Mouse (Mus musculus) cerebellum, adult 2 months (tissue): Measurements from ENCODE around the gene Polm. TPM values are rescaled to one million over a fixed set of nuclear protein-coding genes. Genes with fewer than 3 reads are reported as not detected.

Experiments
- DNase-seq, 2 experiments: peaks; one replicate each; pipeline ENCODE4 v3.0.0; 2021
- H3K27ac ChIP-seq: fragments of 200-500 bp; 2 replicates; pipeline ENCODE4 v1.5.1; 2012; ENCODE audit warnings: low read length, control low read depth, inconsistent platforms; ENCODE audit not compliant: insufficient read depth
- H3K27me3 ChIP-seq: fragments of 200-500 bp; 2 replicates; pipeline ENCODE4 v1.6.1; 2012; ENCODE audit warnings: inconsistent platforms, mild to moderate bottlenecking, low read length, moderate library complexity; ENCODE audit not compliant: control insufficient read depth, insufficient read depth
- H3K4me1 ChIP-seq: fragments of 200-500 bp; 2 replicates; pipeline ENCODE4 v1.6.1; 2011; ENCODE audit warnings: low read length; ENCODE audit not compliant: control insufficient read depth, insufficient read depth
- H3K4me3 ChIP-seq: fragments of 200-500 bp; replicated peaks from 2 replicates; pipeline ENCODE3; 2011; ENCODE audit warnings: mild to moderate bottlenecking, low read depth, low read length, control low read depth; ENCODE audit not compliant: insufficient read depth
- CTCF ChIP-seq: fragments of 200-500 bp; IDR thresholded peaks from 2 replicates; pipeline ENCODE4 v1.5.1; 2011; ENCODE audit warnings: low read depth, mild to moderate bottlenecking, control low read depth, low read length, moderate library complexity, borderline replicate concordance; ENCODE audit not compliant: insufficient read depth
- POLR2A ChIP-seq: fragments of 200-500 bp; IDR thresholded peaks from 2 replicates; pipeline ENCODE4 v1.6.1; 2011; ENCODE audit warnings: low read length, control low read depth, borderline replicate concordance; ENCODE audit not compliant: insufficient read depth
- WGBS: fragments of 180-500 bp; shearing (Covaris S2); methylation state at CpG from one replicate; pipeline ENCODE4 v1.1.7; 2018; 5-methylcytosine and 5-hydroxymethylcytosine counted together
- polyA plus RNA-seq: library from polyadenylated mRNA; depleted of rRNA; stranded (reverse); fragments of >200 nt; gene quantifications from 2 replicates; pipeline ENCODE4 v1.2.3, GENCODE M21; 2012

Polm gene
- polyA plus RNA-seq, 1 experiment: 15.0 TPM

DNA sequence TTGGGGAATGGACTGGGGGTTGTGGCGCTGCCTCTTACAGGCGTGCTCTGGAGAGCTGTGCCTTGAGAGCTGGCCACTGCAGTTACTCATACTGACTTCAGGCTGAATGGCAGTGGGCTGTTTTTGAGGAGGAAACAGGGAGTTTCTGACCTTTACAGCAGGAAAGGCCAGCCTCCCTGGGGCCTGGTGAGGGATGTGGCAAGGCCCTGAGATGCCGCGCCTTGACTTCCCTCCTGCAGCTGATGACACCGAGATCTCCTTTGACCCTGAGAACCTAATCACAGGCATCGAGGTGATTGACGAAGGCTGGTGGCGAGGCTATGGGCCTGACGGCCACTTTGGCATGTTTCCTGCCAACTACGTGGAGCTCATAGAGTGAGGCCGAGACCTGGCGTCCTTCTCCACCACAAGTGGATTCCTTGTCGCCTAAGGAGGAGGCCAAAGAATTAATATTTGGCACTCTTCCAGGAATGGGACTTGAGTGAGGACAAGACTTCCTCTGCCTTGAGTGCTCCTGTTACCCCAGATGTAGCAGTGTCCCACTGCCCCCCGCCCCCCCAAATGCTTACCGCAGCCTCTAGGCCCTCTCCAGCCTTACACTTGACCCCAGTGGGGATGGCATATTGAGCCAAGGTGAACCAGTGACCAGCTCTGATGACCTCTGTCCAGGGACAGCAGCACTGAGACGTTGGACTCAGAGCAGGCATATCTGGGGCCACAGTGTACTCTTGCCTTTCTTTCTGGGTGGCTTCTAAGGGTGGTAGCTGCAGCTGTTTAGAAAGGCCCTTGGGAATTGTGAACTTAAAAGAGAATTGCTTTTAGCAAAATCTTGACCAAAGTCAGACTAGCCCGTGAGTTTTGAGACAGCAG lies 38.0 kb downstream of the Polm start:
- DNase-seq: no peak
- Histone ChIP-seq H3K4me3 (no peak overlapping the region), H3K27ac (no peak overlapping the region), H3K27me3 (no peaks in the 10 kb centered on the region), H3K4me1 (peaks cover 9% of the 10 kb centered on the region)
- TF ChIP-seq CTCF: no peak
- no peak for TF ChIP-seq POLR2A
- WGBS: 68% methylated on average over 17 of the region's 17 CpGs

DNA sequence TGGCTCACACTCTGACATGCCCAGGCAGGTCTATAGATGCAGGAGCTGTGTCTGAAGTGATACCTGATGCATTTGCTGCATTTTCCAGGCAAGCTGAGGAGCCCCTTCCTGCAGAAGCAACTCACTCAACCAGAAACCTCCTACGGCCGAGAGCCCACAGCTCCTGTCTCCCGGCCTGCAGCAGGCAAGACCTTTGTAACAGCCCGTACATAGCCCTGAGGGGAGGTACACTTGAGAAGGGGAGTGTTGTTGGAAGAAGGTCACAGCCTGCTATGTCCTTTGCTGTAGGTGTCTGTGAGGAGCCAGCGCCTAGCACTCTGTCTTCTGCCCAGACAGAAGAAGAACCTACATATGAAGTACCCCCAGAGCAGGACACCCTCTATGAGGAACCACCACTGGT lies 39.9 kb downstream of the Polm start:
- WGBS: 91% methylated on average over 5 of the region's 5 CpGs
- no peak for DNase-seq
- H3K4me3 ChIP-seq: no peak overlapping the region
- peaks cover 5% of the 10 kb centered on the region; the same call in 1 of the 2 replicates for H3K4me1 ChIP-seq
- H3K27ac ChIP-seq: no peak overlapping the region
- H3K27me3 ChIP-seq: no peaks in the 10 kb centered on the region
- no peak for TF ChIP-seq POLR2A
- no peak for TF ChIP-seq CTCF

DNA sequence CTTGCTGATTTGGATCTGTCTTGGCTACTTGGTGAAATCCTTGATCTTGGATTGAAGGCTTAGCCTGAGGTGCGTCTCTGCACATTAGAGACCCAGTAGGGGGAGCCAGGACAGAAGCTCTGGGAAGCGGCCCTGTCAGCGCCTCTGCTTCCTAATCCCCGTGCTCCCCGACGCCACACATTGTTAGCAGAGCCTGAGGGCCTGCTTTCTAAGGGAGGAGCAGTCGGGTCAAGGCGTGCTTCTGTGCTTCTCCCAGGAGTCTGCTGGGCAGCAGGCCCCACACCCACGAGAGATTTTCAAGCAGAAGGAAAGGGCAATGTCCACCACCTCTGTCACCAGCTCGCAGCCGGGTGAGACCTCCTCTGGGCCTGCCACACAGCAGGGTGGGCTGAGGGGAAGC lies 40.4 kb downstream of the Polm start:
- no peak for TF ChIP-seq POLR2A
- TF ChIP-seq CTCF: no peak
- Histone ChIP-seq H3K4me3 (no peak overlapping the region), H3K27me3 (no peaks in the 10 kb centered on the region), H3K4me1 (peaks cover 5% of the 10 kb centered on the region; the same call in 1 of the 2 replicates), H3K27ac (no peak overlapping the region)
- WGBS: 73% methylated on average over 11 of the region's 11 CpGs
- no peak for DNase-seq

DNA sequence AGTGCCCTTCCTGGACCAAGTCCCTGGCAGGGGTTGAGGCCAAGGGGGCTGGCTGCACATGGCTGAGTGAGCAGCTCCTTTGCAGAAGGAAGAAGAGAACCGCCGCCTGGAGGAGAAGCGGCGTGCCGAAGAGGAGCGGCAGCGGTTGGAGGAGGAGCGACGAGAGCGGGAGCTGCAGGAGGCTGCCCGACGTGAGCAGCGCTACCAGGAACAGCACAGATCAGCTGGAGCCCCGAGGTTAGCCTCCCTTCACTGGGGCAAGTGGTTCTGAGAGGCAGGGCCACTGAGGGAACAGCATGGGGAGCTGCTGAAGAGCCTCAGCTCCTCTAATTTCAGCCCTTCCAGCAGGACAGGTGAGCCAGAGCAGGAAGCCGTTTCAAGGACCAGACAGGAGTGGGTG lies 40.9 kb downstream of the Polm start:
- no peak for TF ChIP-seq POLR2A
- Histone ChIP-seq H3K4me1 (peaks cover 5% of the 10 kb centered on the region; the same call in 1 of the 2 replicates), H3K27me3 (no peaks in the 10 kb centered on the region), H3K27ac (no peak overlapping the region), H3K4me3 (no peak overlapping the region)
- whole genome bisulfite sequencing: 64% methylated on average over 15 of the region's 15 CpGs
- DNase-seq: no peak

DNA sequence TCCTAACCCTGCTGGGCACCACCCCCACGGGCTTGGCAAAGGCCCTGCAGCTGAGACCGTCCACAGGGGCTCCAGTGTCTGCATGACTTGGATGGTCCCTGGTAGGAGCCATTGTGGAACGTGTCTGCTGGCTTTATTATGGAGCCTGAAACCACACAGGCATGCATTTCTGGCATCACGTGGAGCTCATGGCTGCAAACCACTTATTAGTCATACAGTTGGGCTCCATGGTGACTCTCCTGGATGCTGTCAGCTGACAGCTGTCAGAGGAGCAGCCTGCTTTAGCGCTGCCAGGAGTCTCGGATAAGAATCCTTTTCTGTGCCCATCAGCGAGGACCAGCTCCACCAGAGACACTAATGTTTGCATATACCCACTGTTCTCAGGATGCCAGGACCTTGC lies 42.1 kb downstream of the Polm start:
- Histone ChIP-seq H3K27ac (no peak overlapping the region), H3K4me1 (peaks cover 5% of the 10 kb centered on the region; the same call in 1 of the 2 replicates), H3K27me3 (no peaks in the 10 kb centered on the region), H3K4me3 (no peak overlapping the region)
- TF ChIP-seq POLR2A (no peak), CTCF (no peak)
- 13% methylated on average over 7 of the region's 7 CpGs for WGBS
- DNase-seq: peak in 1 of 2 experiments; percentile 64

DNA sequence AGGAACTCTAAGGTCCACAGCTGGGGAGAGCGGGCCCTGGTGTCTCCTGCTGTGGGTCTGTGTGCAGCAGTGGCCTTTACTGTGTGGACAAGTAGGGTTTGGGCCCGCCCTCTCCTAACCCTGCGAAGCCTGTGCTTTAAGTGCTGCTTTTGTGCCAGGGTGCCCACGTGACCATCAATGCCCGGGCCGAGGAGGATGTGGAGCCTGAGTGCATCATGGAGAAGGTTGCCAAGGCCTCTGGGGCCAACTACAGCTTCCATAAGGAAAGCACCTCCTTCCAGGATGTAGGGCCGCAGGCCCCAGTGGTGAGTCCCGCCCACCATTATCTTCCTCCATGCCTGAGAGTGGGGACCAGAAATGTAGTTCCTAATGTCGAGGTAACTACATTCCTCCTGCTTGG lies 42.5 kb downstream of the Polm start:
- 44% methylated on average over 9 of the region's 9 CpGs for WGBS

DNA sequence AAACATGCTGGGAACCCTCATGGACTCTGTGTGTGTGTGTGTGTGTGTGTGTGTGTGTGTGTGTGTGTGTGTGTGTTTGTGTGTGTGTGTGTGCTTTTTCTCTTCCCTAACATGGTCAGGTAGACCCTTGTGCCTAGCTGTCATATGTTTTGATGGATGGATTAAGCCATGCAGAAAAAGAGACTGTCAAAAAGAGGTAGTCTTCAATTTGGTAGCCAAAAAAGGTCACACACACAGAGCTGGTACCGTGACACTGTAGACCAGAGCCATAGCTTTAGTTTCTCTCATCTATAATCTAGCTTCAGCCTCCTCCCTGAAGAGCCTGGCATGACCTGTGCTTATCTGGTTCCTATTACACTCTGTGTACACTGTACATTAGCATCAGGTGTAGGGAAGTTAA lies 47.4 kb downstream of the Polm start:
- no peak for DNase-seq
- TF ChIP-seq POLR2A (no peak), CTCF (no peak)
- no peaks in the 10 kb centered on the region for H3K27me3 ChIP-seq
- H3K27ac ChIP-seq: no peak overlapping the region
- no peak overlapping the region for H3K4me3 ChIP-seq
- WGBS: 61% methylated on average over 1 of the region's 1 CpGs
- H3K4me1 ChIP-seq: peaks cover 8% of the 10 kb centered on the region

More for the DNA sequence above, 42.5 kb downstream of the Polm start:
- TF ChIP-seq POLR2A: no peak
- TF ChIP-seq CTCF: no peak
- H3K27ac ChIP-seq: no peak overlapping the region
- no peak overlapping the region for H3K4me3 ChIP-seq
- no peaks in the 10 kb centered on the region for H3K27me3 ChIP-seq
- peaks cover 5% of the 10 kb centered on the region; the same call in 1 of the 2 replicates for H3K4me1 ChIP-seq
- DNase-seq: no peak

DNA sequence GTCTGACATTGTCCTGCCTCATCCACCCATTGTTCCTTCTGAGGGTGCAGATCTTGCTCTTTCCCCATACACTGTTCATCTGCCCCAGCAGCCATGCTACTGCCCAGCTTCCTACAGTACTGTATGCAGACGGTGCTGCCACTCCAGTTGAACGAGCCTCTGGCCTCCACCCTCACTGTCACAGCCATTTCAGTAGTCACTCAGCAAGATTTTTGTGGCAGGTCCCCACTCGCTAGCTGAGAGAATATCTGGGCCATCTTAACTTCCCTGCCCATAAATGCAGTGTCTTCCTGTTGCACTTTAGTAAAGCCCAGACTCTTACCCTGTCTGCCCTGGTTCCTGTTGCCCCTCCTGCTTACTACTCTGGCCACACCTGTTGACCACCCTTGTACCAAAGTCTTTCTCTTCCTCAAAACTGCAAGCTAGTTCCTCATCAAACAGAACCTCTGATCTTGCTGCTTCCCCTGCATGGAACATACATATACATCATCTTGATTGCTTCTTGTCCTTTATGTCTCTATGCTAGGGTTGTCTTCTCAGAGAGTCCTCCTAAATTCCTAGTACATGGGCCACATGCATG lies 48.0 kb downstream of the Polm start:
- Histone ChIP-seq H3K27me3 (no peaks in the 10 kb centered on the region), H3K27ac (no peak overlapping the region), H3K4me3 (no peak overlapping the region), H3K4me1 (peaks cover 8% of the 10 kb centered on the region)
- TF ChIP-seq CTCF: no peak
- 77% methylated on average over 3 of the region's 3 CpGs for WGBS
- DNase-seq: no peak
